In genomic region chrX:135574261-135574957, GRCm38 (mm10) we compare ENCODE assay signal across 13 mouse cellular contexts. TPM values are rescaled to one million over a fixed set of nuclear protein-coding genes. Genes with fewer than 3 reads are reported as not detected.
DNase-seq lines count a peak whose midpoint lies in the region; ATAC-seq lines count a peak whose summit lies in the region.
"Not testable (repeated sequence)": the region's sequence is repeated elsewhere in the genome, so short reads cannot be mapped to it uniquely, and the experiment has no call there.
"Had no signal": no experiment of that assay in that cellular context is flagged by ENCODE, and none has a peak within 500 bp of the region (broad histone marks: within the 10 kb centered on the region; RNA-seq: fewer than 3 reads in every experiment).

No protein-coding gene starts in this region.

- H3K4me3 ChIP-seq in embryonic facial prominence, embryonic 14.5 days (ENCODE audit: low read depth, low read length); heart, embryonic 16.5 days (ENCODE audit: low read length); kidney, embryonic 14.5 days (ENCODE audit: low read length); limb, embryonic 15.5 days; lung, embryonic 16.5 days (ENCODE audit: low read length): not testable (repeated sequence)

- not testable (repeated sequence) for H3K27ac ChIP-seq in embryonic facial prominence, embryonic 14.5 days (replicated peaks; ENCODE audit: low read depth, low read length); heart, embryonic 16.5 days (ENCODE audit: low read length); kidney, embryonic 14.5 days (ENCODE audit: low read depth, low read length); limb, embryonic 15.5 days; lung, embryonic 16.5 days (ENCODE audit: low read length)

- not testable (repeated sequence) for H3K4me2 ChIP-seq in embryonic facial prominence, embryonic 14.5 days (ENCODE audit: low read depth, low read length); heart, embryonic 16.5 days (ENCODE audit: low read depth, low read length); kidney, embryonic 14.5 days (replicated peaks; ENCODE audit: low read depth, low read length); limb, embryonic 15.5 days; lung, embryonic 16.5 days (ENCODE audit: low read depth, low read length)

- H3K4me1 ChIP-seq in embryonic facial prominence, embryonic 14.5 days (ENCODE audit: control insufficient read depth, insufficient read depth, low read length); heart, embryonic 16.5 days (ENCODE audit: control insufficient read depth, insufficient read depth, low read length); kidney, embryonic 14.5 days (ENCODE audit: control insufficient read depth, insufficient read depth, low read length); limb, embryonic 15.5 days; lung, embryonic 16.5 days (replicated peaks; ENCODE audit: control insufficient read depth, insufficient read depth, low read length): not testable (repeated sequence)

- ATAC-seq in embryonic facial prominence, embryonic 14.5 days (ENCODE audit: low read depth): peak; percentile 71; the same call in 1 of the 2 replicates
- ATAC-seq in heart, embryonic 16.5 days (replicated peaks; ENCODE audit: extremely low read depth, insufficient read depth, low FRiP score): 0 out of 2 replicates have a peak, but pooled peaks have one; percentile 11
- peak; percentile 91 for ATAC-seq in kidney, embryonic 14.5 days (ENCODE audit: low FRiP score, low TSS enrichment)
- 0 out of 2 replicates have a peak, but pooled peaks have one; percentile 19 for ATAC-seq in limb, embryonic 15.5 days (ENCODE audit: insufficient number of reproducible peaks, low FRiP score, low TSS enrichment, low read depth)
- ATAC-seq in lung, embryonic 16.5 days (ENCODE audit: low read depth): peak; percentile 74

- peak; percentile 18 for DNase-seq in adrenal gland, postnatal 10 days
- DNase-seq in embryonic facial prominence, embryonic 14.5 days (ENCODE audit: low spot score): peak; percentile 19
- DNase-seq in spleen, postnatal 10 days (ENCODE audit: low spot score in 2 of 2): peak; percentile 7 to 14

- H3K36me3 ChIP-seq in embryonic facial prominence, embryonic 14.5 days (ENCODE audit: control insufficient read depth, insufficient read depth, low read length); heart, embryonic 16.5 days (ENCODE audit: control insufficient read depth, insufficient read depth); kidney, embryonic 14.5 days (ENCODE audit: control insufficient read depth, insufficient read depth, low read length); limb, embryonic 15.5 days; lung, embryonic 16.5 days (ENCODE audit: control insufficient read depth, insufficient read depth, low read length): not testable (repeated sequence)

- WGBS in embryonic facial prominence, embryonic 14.5 days: 32% methylated on average over 7 of the region's 8 CpGs
- WGBS in heart, embryonic 16.5 days: 17% methylated on average over 8 of the region's 8 CpGs
- WGBS in kidney, embryonic 14.5 days: 28% methylated on average over 8 of the region's 8 CpGs
- WGBS in limb, embryonic 15.5 days: 38% methylated on average over 8 of the region's 8 CpGs
- WGBS in lung, embryonic 16.5 days: 17% methylated on average over 8 of the region's 8 CpGs

- H3K9ac ChIP-seq in embryonic facial prominence, embryonic 14.5 days (ENCODE audit: low read depth, low read length); heart, embryonic 16.5 days (ENCODE audit: low read length); kidney, embryonic 14.5 days (ENCODE audit: low read depth, low read length); limb, embryonic 15.5 days; lung, embryonic 16.5 days (ENCODE audit: low read length): not testable (repeated sequence)

- H3K27me3 ChIP-seq in embryonic facial prominence, embryonic 14.5 days (replicated peaks; ENCODE audit: control insufficient read depth, insufficient read depth, low read length); heart, embryonic 16.5 days (ENCODE audit: control insufficient read depth, insufficient read depth, low read length); kidney, embryonic 14.5 days (ENCODE audit: control insufficient read depth, insufficient read depth, low read length); limb, embryonic 15.5 days; lung, embryonic 16.5 days (ENCODE audit: control insufficient read depth, insufficient read depth, low read depth, low read length): not testable (repeated sequence)

- not testable (repeated sequence) for H3K9me3 ChIP-seq in embryonic facial prominence, embryonic 14.5 days (ENCODE audit: control insufficient read depth, low read length); heart, embryonic 16.5 days (replicated peaks; ENCODE audit: control insufficient read depth, low read length); kidney, embryonic 14.5 days (ENCODE audit: control insufficient read depth, low read length); limb, embryonic 15.5 days; lung, embryonic 16.5 days (ENCODE audit: control insufficient read depth, low read length)

RNA-seq across cellular contexts. Expression of gene Nxf7, which starts 24.2 kb away (rescaled TPM):
- total RNA-seq in adrenal gland, postnatal 10 days (2021): not detected
- polyA plus RNA-seq in embryonic facial prominence, embryonic 14.5 days (2014; fragmentation: Nextera tagmentation; extraction: Ambion mirVana): 0.24 and 0.35 TPM in 2 replicates
- 0.11 TPM in 2 replicates for polyA plus RNA-seq in heart, embryonic 16.5 days (2015; fragmentation: Nextera tagmentation; extraction: Ambion mirVana)
- polyA plus RNA-seq in kidney, embryonic 14.5 days (2014; fragmentation: Nextera tagmentation; extraction: Ambion mirVana): not detected in 2 replicates
- polyA plus RNA-seq in limb, embryonic 15.5 days (2015; fragmentation: Nextera tagmentation; extraction: Ambion mirVana): 0.27 and 0.53 TPM in 2 replicates
- polyA plus RNA-seq in lung, embryonic 16.5 days (2015; fragmentation: Nextera tagmentation; extraction: Ambion mirVana): not detected in 2 replicates
- total RNA-seq: gastrocnemius, postnatal 36 days; neutrophil, adult 5-6 weeks had no signal
- polyA plus RNA-seq: forebrain, embryonic 16.5 days; hindbrain, embryonic 11.5 days had no signal

RNA-seq across cellular contexts. Expression of gene Prame, which starts 53.1 kb away (rescaled TPM):
- total RNA-seq in adrenal gland, postnatal 10 days (2021): not detected
- polyA plus RNA-seq in embryonic facial prominence, embryonic 14.5 days (2014; fragmentation: Nextera tagmentation; extraction: Ambion mirVana): 0.62 and 0.70 TPM in 2 replicates
- not detected in 2 replicates for polyA plus RNA-seq in heart, embryonic 16.5 days (2015; fragmentation: Nextera tagmentation; extraction: Ambion mirVana)
- polyA plus RNA-seq in kidney, embryonic 14.5 days (2014; fragmentation: Nextera tagmentation; extraction: Ambion mirVana): not detected in 2 replicates
- 0.14 and 0.45 TPM in 2 replicates for polyA plus RNA-seq in limb, embryonic 15.5 days (2015; fragmentation: Nextera tagmentation; extraction: Ambion mirVana)
- polyA plus RNA-seq in lung, embryonic 16.5 days (2015; fragmentation: Nextera tagmentation; extraction: Ambion mirVana): not detected in 2 replicates
- total RNA-seq: gastrocnemius, postnatal 36 days; left cerebral cortex, adult 2 months; neutrophil, adult 5-6 weeks had no signal
- polyA plus RNA-seq: forebrain, embryonic 16.5 days; urinary bladder, adult 2 months had no signal

Comparison
In these comparisons a context has a peak if more than half of its experiments do, and no peak if none do; other contexts are left out.
1. ATAC-seq: peak in every context shown above with its lines; median percentile 91 in kidney, embryonic 14.5 days; 74 in lung, embryonic 16.5 days; 71 in embryonic facial prominence, embryonic 14.5 days; 19 in limb, embryonic 15.5 days; 11 in heart, embryonic 16.5 days.